Mouse (Mus musculus) kidney, postnatal 0 days (tissue): ENCODE results near the gene Prkcg. TPM values are rescaled to one million over a fixed set of nuclear protein-coding genes. Genes with fewer than 3 reads are reported as not detected.

Experiments used
- ATAC-seq: fragments of 200-750 bp; cut with Nextera tagmentation; replicated peaks from 2 replicates; pipeline ENCODE4 v1.8.0; 2017; ENCODE audit warnings: low read depth, moderate number of reproducible peaks, moderate TSS enrichment, moderate library complexity; ENCODE audit not compliant: low FRiP score
- DNase-seq: peaks from one replicate; pipeline ENCODE4 v3.0.0-alpha.2; 2016; ENCODE audit warnings: low spot score
- H3K27ac ChIP-seq: fragments of 300-500 bp; sonication (generic); 2 replicates; pipeline ENCODE4 v1.5.1; 2014; ENCODE audit warnings: mild to moderate bottlenecking
- H3K27me3 ChIP-seq: fragments of 300-500 bp; sonication (generic); 2 replicates; pipeline ENCODE4 v1.6.1; 2014; ENCODE audit warnings: low read length, mixed read lengths; ENCODE audit not compliant: insufficient read depth
- H3K36me3 ChIP-seq: fragments of 300-500 bp; sonication (generic); 2 replicates; pipeline ENCODE4 v1.6.1; 2014; ENCODE audit warnings: low read length, mixed read lengths; ENCODE audit not compliant: insufficient read depth
- H3K4me1 ChIP-seq: fragments of 300-500 bp; sonication (generic); replicated peaks from 2 replicates; pipeline ENCODE4 v1.6.1; 2014; ENCODE audit warnings: antibody characterized with exemption, low read length, mixed read lengths; ENCODE audit not compliant: insufficient read depth
- H3K4me2 ChIP-seq: fragments of 300-500 bp; sonication (generic); 2 replicates; pipeline ENCODE4 v1.6.1; 2014; ENCODE audit warnings: mild to moderate bottlenecking, low read length, moderate library complexity, mixed read lengths
- H3K4me3 ChIP-seq: fragments of 300-500 bp; sonication (generic); replicated peaks from 2 replicates; pipeline ENCODE4 v1.5.1; 2014; ENCODE audit warnings: low read depth, low read length
- H3K9ac ChIP-seq: fragments of 300-500 bp; sonication (generic); 2 replicates; pipeline ENCODE4 v1.6.1; 2014; ENCODE audit warnings: low read depth, low read length
- H3K9me3 ChIP-seq: fragments of 300-500 bp; sonication (generic); replicated peaks from 2 replicates; pipeline ENCODE4 v1.6.1; 2016; ENCODE audit warnings: low read length, inconsistent platforms, mixed read lengths
- CTCF ChIP-seq: IDR thresholded peaks from 2 replicates; pipeline ENCODE4 v1.5.1; 2016; ENCODE audit warnings: antibody characterized with exemption, low read depth, mild to moderate bottlenecking, moderate library complexity
- WGBS: fragments of 180-500 bp; shearing (Covaris S2); extraction: QIAGEN DNeasy Blood & Tissue Kit; methylation state at CpG from one replicate; pipeline ENCODE4 v1.1.7; 2014; 5-methylcytosine and 5-hydroxymethylcytosine counted together
- polyA plus RNA-seq: library from polyadenylated mRNA; unstranded; fragments of >200 nt; fragmentation: Nextera tagmentation; extraction: Ambion mirVana; gene quantifications from 2 replicates; pipeline ENCODE4 v1.2.1, GENCODE M21; 2015

Gene Prkcg
- polyA plus RNA-seq, 1 experiment from 2014 or later: 0.05 TPM

DNA sequence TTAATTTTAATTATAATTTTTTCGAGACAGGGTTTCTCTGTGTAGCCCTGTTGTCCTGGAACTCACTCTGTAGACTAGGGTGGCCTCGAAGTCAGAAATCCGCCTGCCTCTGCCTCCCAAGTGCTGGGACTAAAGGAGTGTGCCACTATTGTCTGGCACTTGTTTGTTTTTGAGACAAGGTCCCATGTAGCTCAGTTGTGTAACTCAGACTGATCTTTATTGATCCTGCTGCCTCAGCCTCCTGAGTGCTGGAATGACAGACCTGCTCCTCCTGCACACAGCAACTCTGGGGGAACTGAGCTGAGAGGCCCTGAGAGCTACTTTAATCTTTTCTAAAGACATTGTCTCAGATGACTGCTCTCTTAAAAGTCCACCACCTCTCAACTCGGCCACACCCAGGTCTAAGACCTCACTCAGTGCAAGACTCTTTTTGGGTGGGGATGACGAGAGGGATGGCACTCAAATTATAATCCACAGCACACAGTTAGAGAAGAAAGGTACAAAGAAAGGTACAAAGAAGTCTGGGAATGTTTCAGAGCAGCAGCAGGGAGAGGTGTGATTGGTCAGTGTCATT lies 8.8 kb upstream of the Prkcg start:
- Histone ChIP-seq H3K4me1 (no peaks in the 10 kb centered on the region), H3K4me3 (no peak overlapping the region), H3K36me3 (no peaks in the 10 kb centered on the region), H3K9me3 (no peaks in the 10 kb centered on the region), H3K9ac (no peak overlapping the region), H3K27me3 (no peaks in the 10 kb centered on the region), H3K27ac (no peak overlapping the region), H3K4me2 (no peak overlapping the region)
- 71% methylated on average over 5 of the region's 5 CpGs for WGBS
- ATAC-seq (no peak), DNase-seq (no peak)
- TF ChIP-seq CTCF: no peak

DNA sequence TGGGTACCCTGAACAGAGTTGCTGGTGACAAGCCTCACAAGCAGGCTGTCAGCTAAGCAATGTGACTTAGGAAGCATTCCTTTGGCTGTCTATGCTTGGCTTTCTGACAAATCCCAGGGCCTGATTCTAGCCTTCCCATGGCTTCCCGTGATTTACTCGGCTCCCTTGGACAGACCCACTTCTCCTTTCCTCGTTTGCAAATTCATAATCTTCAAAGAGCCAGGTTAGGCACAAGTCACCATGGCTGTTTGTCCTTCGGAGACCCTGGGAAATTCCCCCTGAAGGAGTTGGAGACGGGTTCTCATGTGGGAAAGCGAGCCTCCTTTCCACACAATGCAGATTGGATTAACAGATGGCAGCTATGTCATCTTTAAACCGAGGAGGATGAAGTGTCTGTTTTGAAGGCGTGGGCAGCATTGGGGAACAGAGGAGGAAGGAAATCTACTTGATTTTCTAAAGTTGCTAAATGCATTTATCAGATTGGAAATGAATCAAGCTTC lies 8.3 kb upstream of the Prkcg start:
- no peaks in the 10 kb centered on the region for H3K4me1 ChIP-seq
- H3K9ac ChIP-seq: no peak overlapping the region
- H3K36me3 ChIP-seq: no peaks in the 10 kb centered on the region
- WGBS: 35% methylated on average over 8 of the region's 8 CpGs
- no peak for DNase-seq
- no peak overlapping the region for H3K4me3 ChIP-seq
- no peaks in the 10 kb centered on the region for H3K27me3 ChIP-seq
- no peak for ATAC-seq
- TF ChIP-seq CTCF: no peak
- H3K27ac ChIP-seq: no peak overlapping the region
- no peak overlapping the region for H3K4me2 ChIP-seq
- no peaks in the 10 kb centered on the region for H3K9me3 ChIP-seq

DNA sequence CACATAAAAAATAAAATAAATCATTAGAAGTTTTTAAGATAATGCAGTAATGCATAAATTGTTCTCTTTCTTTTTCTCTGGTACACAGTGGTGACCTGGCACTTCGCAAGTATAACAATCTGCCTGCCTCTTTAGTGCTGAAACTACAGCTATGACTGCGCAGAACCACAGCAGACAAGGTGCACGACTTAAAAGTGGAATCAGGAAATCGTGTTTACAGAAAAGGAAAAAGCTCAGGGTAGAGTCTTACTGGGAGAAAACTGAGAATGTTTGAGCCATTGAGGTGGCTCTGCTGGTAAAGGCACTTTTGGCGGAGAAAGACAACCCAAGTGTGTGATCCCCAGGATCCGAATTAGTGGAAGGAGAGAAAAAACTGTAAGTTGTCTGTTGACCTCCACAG lies 7.2 kb upstream of the Prkcg start:
- 84% methylated on average over 6 of the region's 6 CpGs for WGBS
- no peaks in the 10 kb centered on the region for H3K27me3 ChIP-seq
- ATAC-seq (no peak), DNase-seq (no peak)
- no peaks in the 10 kb centered on the region for H3K36me3 ChIP-seq
- no peaks in the 10 kb centered on the region for H3K9me3 ChIP-seq
- no peak for TF ChIP-seq CTCF
- H3K4me1 ChIP-seq: no peaks in the 10 kb centered on the region
- no peak overlapping the region for H3K4me3 ChIP-seq
- H3K4me2 ChIP-seq: no peak overlapping the region
- no peak overlapping the region for H3K9ac ChIP-seq
- no peak overlapping the region for H3K27ac ChIP-seq

DNA sequence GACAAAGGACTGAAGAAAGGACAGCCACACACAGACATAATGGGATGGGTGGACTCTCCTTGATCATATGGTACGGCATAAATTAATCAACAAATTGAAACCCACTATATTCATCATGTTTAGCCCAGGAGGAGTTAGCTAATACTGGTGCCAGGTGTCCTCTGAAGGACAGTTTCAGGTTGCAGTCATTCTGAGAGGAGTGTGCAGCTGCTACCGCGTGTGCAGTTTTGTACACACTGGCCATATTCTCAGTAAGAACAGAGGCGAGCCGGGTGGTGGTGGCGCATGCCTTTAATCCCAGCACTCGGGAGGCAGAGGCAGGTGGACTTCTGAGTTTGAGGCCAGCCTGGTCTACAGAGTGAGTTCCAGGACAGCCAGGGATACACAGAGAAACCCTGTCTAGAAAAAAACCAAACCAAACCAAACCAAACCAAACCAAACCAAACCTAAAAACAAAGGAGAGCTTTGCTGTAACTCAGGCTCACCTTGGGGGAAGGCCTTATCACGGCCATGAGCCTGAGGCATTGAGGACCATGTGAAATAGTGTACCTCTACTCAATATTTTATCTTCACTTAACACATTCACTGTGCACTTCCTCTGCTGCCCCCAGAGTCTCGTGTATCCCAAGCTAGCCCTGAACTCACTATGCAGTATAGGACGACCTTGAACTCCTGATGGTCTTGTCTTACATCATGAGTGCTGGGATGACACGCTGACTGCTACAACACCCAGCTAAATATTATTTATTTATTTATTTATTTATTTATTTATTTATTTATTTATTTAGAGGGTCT lies 5.7 kb upstream of the Prkcg start:
- no peak overlapping the region for H3K9ac ChIP-seq
- no peak for ATAC-seq
- H3K4me2 ChIP-seq: no peak overlapping the region
- TF ChIP-seq CTCF: no peak
- no peaks in the 10 kb centered on the region for H3K36me3 ChIP-seq
- WGBS: 86% methylated on average over 11 of the region's 11 CpGs
- H3K4me1 ChIP-seq: no peaks in the 10 kb centered on the region
- no peak overlapping the region for H3K27ac ChIP-seq
- H3K27me3 ChIP-seq: no peaks in the 10 kb centered on the region
- no peak overlapping the region for H3K4me3 ChIP-seq
- H3K9me3 ChIP-seq: no peaks in the 10 kb centered on the region
- no peak for DNase-seq

DNA sequence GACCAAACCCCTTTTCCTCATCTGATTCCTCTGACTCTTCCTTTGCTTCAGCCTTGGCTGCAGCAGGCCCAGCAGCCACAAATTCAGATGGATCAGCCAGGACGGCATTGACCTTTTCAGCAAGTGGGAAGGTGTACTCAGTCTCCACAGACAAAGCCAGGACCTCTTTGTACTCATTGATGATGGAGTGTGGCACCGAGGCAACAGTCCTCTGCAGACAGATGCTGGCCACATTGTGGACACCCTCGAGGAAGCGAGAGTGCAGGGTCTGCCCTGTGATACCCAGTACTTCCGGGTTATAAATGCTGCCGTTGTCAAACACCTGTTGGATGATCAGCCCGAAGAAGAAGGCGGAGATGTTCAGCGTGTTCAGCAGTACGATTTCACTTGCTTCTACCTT lies 4.4 kb upstream of the Prkcg start:
- Histone ChIP-seq H3K4me3 (no peak overlapping the region), H3K27ac (no peak overlapping the region), H3K4me2 (no peak overlapping the region), H3K36me3 (no peaks in the 10 kb centered on the region), H3K9ac (no peak overlapping the region), H3K27me3 (no peaks in the 10 kb centered on the region), H3K9me3 (no peaks in the 10 kb centered on the region), H3K4me1 (no peaks in the 10 kb centered on the region)
- no peak for TF ChIP-seq CTCF
- no peak for DNase-seq
- WGBS: 85% methylated on average over 10 of the region's 10 CpGs
- ATAC-seq: no peak

DNA sequence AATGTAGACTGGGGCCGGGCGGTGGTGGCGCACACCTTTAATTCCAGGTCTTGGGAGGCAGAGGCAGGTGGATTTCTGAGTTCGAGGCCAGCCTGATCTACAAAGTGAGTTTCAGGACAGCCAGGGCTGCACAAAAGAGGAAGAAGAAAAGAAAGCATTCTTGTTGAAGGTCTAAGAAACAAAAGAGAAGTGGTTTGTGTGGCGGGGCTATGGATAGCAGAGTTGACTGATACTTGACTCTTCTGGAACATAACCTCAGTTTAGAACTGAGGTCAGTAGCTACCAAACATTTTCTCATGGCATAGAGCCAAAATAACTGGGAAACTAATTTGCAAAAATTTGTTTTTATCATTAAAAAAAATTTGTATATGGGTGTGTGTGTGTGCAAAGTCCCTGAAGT lies 2.9 kb upstream of the Prkcg start:
- Histone ChIP-seq H3K4me1 (no peaks in the 10 kb centered on the region), H3K36me3 (no peaks in the 10 kb centered on the region), H3K27me3 (no peaks in the 10 kb centered on the region), H3K27ac (no peak overlapping the region), H3K9me3 (no peaks in the 10 kb centered on the region), H3K9ac (no peak overlapping the region), H3K4me3 (no peak overlapping the region), H3K4me2 (no peak overlapping the region)
- TF ChIP-seq CTCF: no peak
- WGBS: 88% methylated on average over 5 of the region's 5 CpGs
- ATAC-seq (no peak), DNase-seq (no peak)
